Mouse (Mus musculus) hindbrain, embryonic 16.5 days (tissue): ENCODE results near the gene Arg2. TPM values are rescaled to one million over a fixed set of nuclear protein-coding genes. Genes with fewer than 3 reads are reported as not detected.

ENCODE experiments used
- ATAC-seq: fragments of 200-750 bp; cut with Nextera tagmentation; 2 replicates; pipeline ENCODE4 v1.8.0; 2017; ENCODE audit warnings: moderate TSS enrichment, moderate library complexity
- H3K27ac ChIP-seq: fragments of 300-500 bp; sonication (generic); 2 replicates; pipeline ENCODE4 v1.5.1; 2014; ENCODE audit warnings: low read depth, mild to moderate bottlenecking, control low read depth, low read length, moderate library complexity
- H3K27me3 ChIP-seq: fragments of 300-500 bp; sonication (generic); replicated peaks from 2 replicates; pipeline ENCODE4 v1.6.1; 2014; ENCODE audit warnings: low read length; ENCODE audit not compliant: control insufficient read depth, insufficient read depth
- H3K36me3 ChIP-seq: fragments of 300-500 bp; sonication (generic); 2 replicates; pipeline ENCODE4 v1.6.1; 2014; ENCODE audit warnings: mild to moderate bottlenecking, low read length, moderate library complexity, mixed read lengths; ENCODE audit not compliant: control insufficient read depth, insufficient read depth
- H3K4me1 ChIP-seq: fragments of 300-500 bp; sonication (generic); 2 replicates; pipeline ENCODE4 v1.6.1; 2014; ENCODE audit warnings: low read depth, low read length; ENCODE audit not compliant: control insufficient read depth, insufficient read depth
- H3K4me2 ChIP-seq: fragments of 300-500 bp; sonication (generic); 2 replicates; pipeline ENCODE4 v1.6.1; 2014; ENCODE audit warnings: mild to moderate bottlenecking, low read length, control low read depth, moderate library complexity
- H3K4me3 ChIP-seq: fragments of 300-500 bp; sonication (generic); 2 replicates; pipeline ENCODE4 v1.5.1; 2014; ENCODE audit warnings: mild to moderate bottlenecking, low read length, control low read depth, moderate library complexity
- H3K9ac ChIP-seq: fragments of 300-500 bp; sonication (generic); 2 replicates; pipeline ENCODE4 v1.6.1; 2014; ENCODE audit warnings: low read depth, mild to moderate bottlenecking, control low read depth, low read length, moderate library complexity
- H3K9me3 ChIP-seq: fragments of 300-500 bp; sonication (generic); 2 replicates; pipeline ENCODE4 v1.6.1; 2014; ENCODE audit warnings: mild to moderate bottlenecking, low read length, moderate library complexity; ENCODE audit not compliant: control insufficient read depth
- WGBS: fragments of 180-500 bp; shearing (Covaris S2); extraction: QIAGEN DNeasy Blood & Tissue Kit; methylation state at CpG from one replicate; pipeline ENCODE4 v1.1.7; 2014; 5-methylcytosine and 5-hydroxymethylcytosine counted together
- polyA plus RNA-seq: library from polyadenylated mRNA; unstranded; fragments of >200 nt; fragmentation: Nextera tagmentation; extraction: Ambion mirVana; gene quantifications from 2 replicates; pipeline ENCODE4 v1.2.1, GENCODE M21; 2015

Gene Arg2
- 27.9 and 29.1 TPM in 2 replicates for polyA plus RNA-seq

DNA sequence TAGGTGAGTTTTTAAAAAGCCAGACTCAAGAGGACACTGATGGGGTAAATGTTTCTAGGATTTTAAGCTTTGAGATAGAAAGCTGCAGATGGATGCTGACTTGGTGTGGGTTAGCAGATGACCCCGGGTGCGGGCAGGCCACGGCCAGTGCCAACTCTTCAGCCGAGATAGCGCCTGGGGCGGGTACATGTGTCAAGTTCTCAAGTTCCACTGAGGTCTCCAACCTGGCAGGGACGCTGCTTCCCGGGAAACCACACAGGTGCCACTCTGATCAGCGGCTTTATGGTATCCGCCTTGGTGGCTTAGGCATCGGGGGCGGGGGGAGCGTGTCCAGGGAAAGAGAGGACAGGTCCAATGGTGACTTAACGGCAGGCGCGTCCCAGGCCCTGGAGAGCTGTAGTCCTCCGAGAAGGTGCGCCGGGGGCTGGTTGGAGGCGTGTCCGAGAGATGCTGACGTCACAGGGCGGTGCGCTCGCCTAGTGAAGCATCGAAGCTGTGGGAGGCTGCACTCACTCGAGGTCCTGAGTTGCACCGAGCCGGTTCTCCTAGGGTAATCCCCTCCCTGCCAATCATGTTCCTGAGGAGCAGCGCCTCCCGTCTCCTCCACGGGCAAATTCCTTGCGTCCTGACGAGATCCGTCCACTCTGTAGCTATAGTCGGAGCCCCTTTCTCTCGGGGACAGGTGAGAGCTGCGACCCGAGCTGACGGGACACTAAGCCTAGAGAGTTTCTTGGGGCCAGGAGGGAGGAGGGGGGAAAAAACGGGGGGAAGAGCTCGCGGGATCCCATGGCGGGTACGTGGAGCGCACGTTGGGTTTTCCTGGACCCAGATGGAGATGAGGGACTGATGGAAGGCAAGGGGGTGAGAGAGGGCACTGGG lies at the start of gene Arg2:
Arg2 (plus strand) TSS at position 479 of the 879 bp plus-strand sequence.
- Histone ChIP-seq H3K9ac (peak within 1 kb of the TSS; percentile 66), H3K4me2 (peak within 1 kb of the TSS; percentile 87), H3K4me1 (peaks cover 9% of the 10 kb centered on the region), H3K27ac (no peak within 1 kb of the TSS), H3K4me3 (peak within 1 kb of the TSS; percentile 62), H3K27me3 (no peaks in the 10 kb centered on the region), H3K9me3 (no peaks in the 10 kb centered on the region), H3K36me3 (no peaks in the 10 kb centered on the region)
- WGBS = 0% methylated on average over 47 of the region's 47 CpGs
- ATAC-seq = peak; percentile 95

- no peaks in the 10 kb centered on the region for H3K27me3 ChIP-seq
- WGBS = 1% methylated on average over 42 of the region's 53 CpGs
- peak; percentile 99 for ATAC-seq
- H3K9ac ChIP-seq = peak within 1 kb of the TSS; percentile 98
- peaks cover 8% of the 10 kb centered on the region; the same call in 1 of the 2 replicates for H3K4me1 ChIP-seq
- H3K36me3 ChIP-seq = no peaks in the 10 kb centered on the region
- H3K27ac ChIP-seq = peak within 1 kb of the TSS; percentile 83
- peak within 1 kb of the TSS; percentile 72 for H3K4me2 ChIP-seq
- peak within 1 kb of the TSS; percentile 98 for H3K4me3 ChIP-seq
- H3K9me3 ChIP-seq = no peaks in the 10 kb centered on the region
These were observed 41.3 kb upstream of the Arg2 start, which contains the start of gene Pigh for GRCm38 (mm10) chr12:79089182-79089812. Gene Pigh, minus strand, starts transcription at chr12:79089651.

DNA sequence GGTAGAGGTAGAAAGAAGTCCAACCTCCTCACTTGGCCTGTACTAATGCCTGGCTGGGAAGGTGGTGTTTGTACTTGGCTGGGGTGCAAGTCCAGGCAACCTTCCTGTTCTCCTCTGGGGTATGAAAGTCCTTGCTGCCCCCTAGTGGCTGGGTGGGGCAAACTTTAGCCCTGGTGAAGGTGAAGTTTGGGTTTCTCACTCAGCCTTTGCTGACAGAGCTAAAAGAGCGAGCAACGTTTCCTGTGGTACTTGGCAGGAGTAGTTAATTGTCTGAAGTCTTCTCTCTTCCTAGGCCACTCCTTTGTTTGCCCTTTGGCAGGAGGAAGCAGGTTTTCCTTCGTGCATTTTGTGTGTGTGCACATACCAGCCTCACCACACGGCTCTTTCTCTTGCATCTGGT lies 38.0 kb upstream of the Arg2 start:
- H3K9ac ChIP-seq = no peak overlapping the region
- no peak for ATAC-seq
- H3K9me3 ChIP-seq = no peaks in the 10 kb centered on the region
- H3K27ac ChIP-seq = no peak overlapping the region
- peaks cover 8% of the 10 kb centered on the region; the same call in 1 of the 2 replicates for H3K4me1 ChIP-seq
- H3K36me3 ChIP-seq = no peaks in the 10 kb centered on the region
- 50% methylated on average over 4 of the region's 4 CpGs for WGBS
- no peak overlapping the region for H3K4me3 ChIP-seq
- no peak overlapping the region for H3K4me2 ChIP-seq
- H3K27me3 ChIP-seq = no peaks in the 10 kb centered on the region

DNA sequence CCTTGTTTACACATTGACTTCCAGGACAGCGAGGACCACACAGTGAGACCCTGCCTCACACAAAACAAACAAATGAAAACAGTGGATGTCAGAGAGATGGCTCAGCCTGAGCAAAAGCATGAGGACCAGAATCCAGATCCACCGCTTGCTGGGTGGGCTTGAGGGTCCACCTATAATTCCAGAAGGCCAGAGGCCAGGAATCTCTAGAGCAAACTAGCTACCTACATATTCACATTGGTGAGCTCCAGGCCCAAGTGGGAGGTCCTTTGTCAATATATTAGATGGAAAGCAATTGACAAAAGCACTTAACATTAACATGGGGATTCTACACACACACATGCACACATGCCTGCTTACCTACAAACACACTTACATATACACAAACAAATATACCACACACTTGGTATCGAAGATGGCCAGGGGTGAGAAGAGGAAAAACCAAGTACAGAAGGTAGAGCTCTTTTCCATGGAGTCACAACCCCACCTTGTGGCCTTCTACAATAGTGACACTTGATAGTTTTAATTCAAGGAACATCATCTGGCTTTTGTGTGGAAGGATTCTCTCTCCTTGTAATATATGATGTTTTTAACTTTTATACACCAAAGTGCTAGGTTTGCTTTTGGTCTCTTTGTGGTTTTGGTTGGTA lies 33.3 kb upstream of the Arg2 start:
- H3K9me3 ChIP-seq = no peaks in the 10 kb centered on the region
- no peak overlapping the region for H3K4me2 ChIP-seq
- no peaks in the 10 kb centered on the region for H3K27me3 ChIP-seq
- no peak overlapping the region for H3K9ac ChIP-seq
- no peaks in the 10 kb centered on the region for H3K4me1 ChIP-seq
- H3K27ac ChIP-seq = no peak overlapping the region
- WGBS = 62% methylated on average over 3 of the region's 3 CpGs
- no peaks in the 10 kb centered on the region for H3K36me3 ChIP-seq
- ATAC-seq = no peak
- H3K4me3 ChIP-seq = no peak overlapping the region

DNA sequence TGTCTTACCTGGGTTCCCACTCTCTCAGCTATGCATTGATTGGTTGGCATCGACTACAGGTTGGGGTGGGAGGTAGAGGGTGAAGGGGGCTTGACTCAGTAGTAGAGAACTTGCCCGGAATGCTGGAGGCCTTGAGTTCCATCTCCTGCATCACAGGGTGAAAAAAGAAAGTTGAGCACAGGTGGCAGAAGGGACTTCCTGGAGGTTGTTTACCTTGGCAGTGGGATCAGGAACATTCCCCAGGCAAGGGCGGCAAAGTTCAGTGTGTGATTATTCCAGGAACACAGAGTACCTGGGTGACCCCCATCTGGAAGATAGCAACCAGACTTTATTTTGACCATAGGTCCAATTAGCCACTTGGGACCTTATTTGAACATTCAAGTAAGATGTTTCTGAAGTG lies 26.8 kb upstream of the Arg2 start:
- Histone ChIP-seq H3K4me1 (no peaks in the 10 kb centered on the region), H3K4me2 (no peak overlapping the region), H3K27me3 (no peaks in the 10 kb centered on the region), H3K9ac (no peak overlapping the region), H3K36me3 (no peaks in the 10 kb centered on the region), H3K9me3 (no peaks in the 10 kb centered on the region), H3K4me3 (no peak overlapping the region), H3K27ac (no peak overlapping the region)
- no peak for ATAC-seq
- 97% methylated on average over 3 of the region's 3 CpGs for WGBS

DNA sequence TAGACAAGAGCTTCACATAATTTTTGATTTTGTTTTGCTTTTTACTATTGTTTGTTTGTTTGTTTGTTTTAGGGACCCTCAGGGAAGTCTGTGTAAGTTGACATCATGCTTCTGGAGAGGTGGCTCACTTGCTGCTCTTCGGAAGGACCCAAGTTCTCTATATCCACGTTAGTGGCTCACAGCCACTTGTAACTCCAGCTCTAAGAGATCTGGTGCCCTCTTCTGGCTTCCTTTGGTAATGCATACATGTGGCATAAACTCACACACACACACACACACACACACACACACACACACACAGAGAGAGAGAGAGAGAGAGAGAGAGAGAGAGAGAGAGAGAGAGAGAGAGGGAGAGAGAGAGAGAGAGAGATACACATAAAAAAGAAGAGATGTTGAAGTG lies 26.0 kb upstream of the Arg2 start:
- ATAC-seq = no peak
- H3K27me3 ChIP-seq = no peaks in the 10 kb centered on the region

GRCm38 (mm10) chr12:79105312-79105711 lies 25.3 kb upstream of the Arg2 start:
- WGBS = 88% methylated on average over 5 of the region's 5 CpGs
- H3K27me3 ChIP-seq = no peaks in the 10 kb centered on the region
- no peak overlapping the region for H3K27ac ChIP-seq
- no peak for ATAC-seq
- no peak overlapping the region for H3K4me3 ChIP-seq
- H3K9ac ChIP-seq = no peak overlapping the region
- H3K4me1 ChIP-seq = no peaks in the 10 kb centered on the region
- no peak overlapping the region for H3K4me2 ChIP-seq
- no peaks in the 10 kb centered on the region for H3K9me3 ChIP-seq
- no peaks in the 10 kb centered on the region for H3K36me3 ChIP-seq

More for the DNA sequence above, 26.0 kb upstream of the Arg2 start:
- Histone ChIP-seq H3K36me3 (no peaks in the 10 kb centered on the region), H3K4me3 (no peak overlapping the region), H3K27ac (no peak overlapping the region), H3K9ac (no peak overlapping the region), H3K9me3 (no peaks in the 10 kb centered on the region), H3K4me2 (no peak overlapping the region), H3K4me1 (no peaks in the 10 kb centered on the region)
- 78% methylated on average over 2 of the region's 2 CpGs for WGBS

GRCm38 (mm10) chr12:79118991-79119390 lies 11.6 kb upstream of the Arg2 start:
- Histone ChIP-seq H3K4me2 (no peak overlapping the region), H3K9ac (no peak overlapping the region), H3K27ac (no peak overlapping the region), H3K4me3 (no peak overlapping the region), H3K9me3 (no peaks in the 10 kb centered on the region), H3K4me1 (no peaks in the 10 kb centered on the region), H3K27me3 (no peaks in the 10 kb centered on the region), H3K36me3 (no peaks in the 10 kb centered on the region)
- ATAC-seq = no peak
- 92% methylated on average over 4 of the region's 4 CpGs for WGBS

DNA sequence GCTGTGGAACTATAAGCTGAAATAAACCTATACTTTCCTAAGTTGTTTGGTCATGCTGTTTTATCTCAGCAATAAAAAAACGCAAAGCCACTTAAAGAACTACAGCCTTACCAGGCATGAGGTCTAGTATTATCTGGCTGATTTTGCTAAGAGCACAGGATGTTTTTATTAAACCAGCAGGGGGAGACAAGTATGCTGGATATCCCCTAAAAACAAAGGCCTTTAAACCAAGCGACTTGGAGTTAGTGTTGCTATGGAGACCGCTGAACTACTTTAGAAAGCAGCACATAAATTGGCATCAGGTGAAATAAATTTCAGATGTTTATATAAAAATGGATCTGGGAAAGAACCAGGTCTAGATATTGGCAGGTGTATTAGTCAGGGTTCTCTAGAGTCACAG lies 7.8 kb upstream of the Arg2 start:
- Histone ChIP-seq H3K9me3 (no peaks in the 10 kb centered on the region), H3K4me3 (no peak overlapping the region), H3K4me2 (no peak overlapping the region), H3K36me3 (no peaks in the 10 kb centered on the region), H3K4me1 (no peaks in the 10 kb centered on the region), H3K27ac (no peak overlapping the region), H3K27me3 (no peaks in the 10 kb centered on the region), H3K9ac (no peak overlapping the region)
- ATAC-seq = peak; percentile 81
- 32% methylated on average over 3 of the region's 3 CpGs for WGBS
